Mouse (Mus musculus) heart, embryonic 10.5 days (tissue): ENCODE measurements around the gene Borcs5. TPM values are rescaled to one million over a fixed set of nuclear protein-coding genes. Genes with fewer than 3 reads are reported as not detected.

Source experiments
- DNase-seq: peaks from one replicate; pipeline ENCODE4 v3.0.0-alpha.2; 2017; ENCODE audit warnings: low spot score
- H3K27ac ChIP-seq: fragments of 300-500 bp; sonication (generic); 2 replicates; pipeline ENCODE4 v1.5.1; 2016; ENCODE audit warnings: mild to moderate bottlenecking
- H3K27me3 ChIP-seq: fragments of 300-500 bp; sonication (generic); 2 replicates; pipeline ENCODE4 v1.6.1; 2016; ENCODE audit warnings: mild to moderate bottlenecking; ENCODE audit not compliant: poor library complexity, insufficient read depth, severe bottlenecking
- H3K36me3 ChIP-seq: fragments of 300-500 bp; sonication (generic); 2 replicates; pipeline ENCODE4 v1.6.1; 2016; ENCODE audit warnings: mild to moderate bottlenecking, moderate library complexity
- H3K4me1 ChIP-seq: fragments of 300-500 bp; sonication (generic); 2 replicates; pipeline ENCODE4 v1.6.1; 2016; ENCODE audit warnings: mild to moderate bottlenecking
- H3K4me3 ChIP-seq: fragments of 300-500 bp; sonication (generic); 2 replicates; pipeline ENCODE4 v1.5.1; 2016; ENCODE audit warnings: mild to moderate bottlenecking, moderate library complexity
- H3K9me3 ChIP-seq: fragments of 300-500 bp; sonication (generic); 2 replicates; pipeline ENCODE4 v1.6.1; 2016; ENCODE audit warnings: mild to moderate bottlenecking, moderate library complexity
- WGBS: fragments of 180-500 bp; shearing (Covaris S2); methylation state at CpG from one replicate; pipeline ENCODE4 v1.1.7; 2016; 5-methylcytosine and 5-hydroxymethylcytosine counted together
- polyA plus RNA-seq: library from polyadenylated mRNA; unstranded; fragments of >200 nt; fragmentation: Nextera tagmentation; extraction: Ambion mirVana; gene quantifications from 2 replicates; pipeline ENCODE4 v1.2.1, GENCODE M21; 2016

Gene Borcs5
- 16.2 and 16.7 TPM in 2 replicates for polyA plus RNA-seq

DNA sequence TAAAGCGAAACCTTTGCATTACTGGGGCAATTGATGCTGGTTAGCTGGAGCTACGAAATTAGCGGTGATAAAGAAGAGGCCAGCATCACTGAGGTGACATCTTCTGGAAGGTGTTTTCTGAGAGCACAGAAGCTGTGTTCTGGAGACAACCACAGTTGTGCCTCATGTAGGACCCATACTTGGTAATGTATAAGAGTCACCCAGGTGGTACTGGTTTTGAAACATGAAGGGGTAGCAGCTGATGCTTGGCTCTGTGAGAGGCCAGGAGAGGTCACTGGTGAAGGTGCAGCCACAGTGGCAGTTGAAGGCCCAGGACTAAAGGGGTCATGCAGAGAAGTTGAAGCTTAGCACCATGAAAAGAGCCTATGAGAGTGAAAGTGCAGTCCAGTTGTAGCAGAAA is at the start of gene Borcs5:
Gene Borcs5 (plus strand): TSS at position 301 of the 400 bp plus-strand sequence.
- no peaks in the 10 kb centered on the region for H3K4me1 ChIP-seq
- no peak within 1 kb of the TSS for H3K4me3 ChIP-seq
- no peak for DNase-seq
- WGBS, result 80% methylated on average over 3 of the region's 3 CpGs
- H3K36me3 ChIP-seq, result no peaks in the 10 kb centered on the region
- H3K27ac ChIP-seq, result no peak within 1 kb of the TSS
- H3K9me3 ChIP-seq, result no peaks in the 10 kb centered on the region
- H3K27me3 ChIP-seq, result no peaks in the 10 kb centered on the region

DNA sequence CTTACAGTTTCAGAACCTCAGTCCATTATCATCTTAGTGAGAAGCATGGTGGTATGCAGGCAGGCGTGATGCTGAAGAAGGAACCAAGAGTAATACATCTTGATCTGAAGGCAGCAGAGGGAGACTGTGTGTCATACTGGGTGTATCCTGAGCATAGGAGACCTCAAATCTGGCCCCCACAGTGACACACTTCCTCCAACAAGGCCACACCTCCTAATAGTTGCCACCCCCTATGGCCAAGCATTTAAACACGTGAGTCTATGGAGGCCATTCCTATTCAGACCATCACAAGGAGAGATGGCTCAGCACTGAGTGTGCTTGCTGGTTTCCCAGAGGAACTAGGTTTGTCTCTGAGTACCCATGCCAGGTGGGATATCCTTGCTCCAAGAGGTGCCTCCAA is 47.7 kb upstream of the Borcs5 start:
- no peak overlapping the region for H3K27ac ChIP-seq
- H3K36me3 ChIP-seq, result no peaks in the 10 kb centered on the region
- H3K4me1 ChIP-seq, result no peaks in the 10 kb centered on the region
- DNase-seq, result no peak
- no peaks in the 10 kb centered on the region for H3K27me3 ChIP-seq
- H3K9me3 ChIP-seq, result no peaks in the 10 kb centered on the region
- H3K4me3 ChIP-seq, result no peak overlapping the region
- 82% methylated on average over 2 of the region's 2 CpGs for WGBS

DNA sequence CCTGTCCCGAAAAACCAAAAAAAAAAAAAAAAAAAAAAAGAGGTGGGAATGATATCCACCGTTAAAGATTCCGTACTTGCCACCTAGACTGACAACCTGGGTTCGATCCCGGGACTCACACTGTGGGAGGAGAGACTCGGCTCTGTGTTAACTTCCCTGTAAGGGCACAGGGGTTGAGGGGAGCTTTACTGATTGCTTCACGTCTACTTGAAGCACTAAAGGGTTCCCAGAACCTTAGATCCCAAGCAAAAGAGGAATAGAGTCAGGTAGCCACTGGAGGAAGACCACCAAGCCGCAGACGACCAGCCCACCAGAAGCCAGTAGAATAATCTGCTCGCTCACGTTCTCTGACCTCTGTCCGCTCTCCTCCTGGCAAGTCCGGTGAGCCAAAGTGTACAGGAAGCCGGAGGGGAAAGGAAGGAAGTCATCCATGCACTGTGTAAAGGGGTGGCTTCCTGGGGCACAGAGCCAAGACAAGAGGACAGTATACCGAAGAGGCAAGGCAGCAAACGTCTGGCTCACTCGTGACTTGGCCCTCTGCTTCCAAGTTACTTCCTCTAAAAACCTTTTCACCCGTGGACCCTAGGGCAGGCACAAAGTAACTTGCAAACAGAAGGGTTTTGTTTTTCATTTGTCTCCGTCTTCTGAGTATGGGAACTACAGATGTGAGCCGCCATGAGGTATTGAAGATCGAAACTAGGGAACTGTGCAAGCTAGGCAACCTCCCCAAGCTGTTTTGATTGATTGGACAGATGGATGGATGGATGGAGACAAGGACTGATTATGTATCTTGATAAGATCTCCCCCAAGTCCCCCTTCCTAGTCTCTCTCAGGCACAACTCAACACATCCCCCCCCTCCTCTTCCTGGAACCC is 44.5 kb upstream of the Borcs5 start:
- no peak for DNase-seq
- H3K9me3 ChIP-seq, result no peaks in the 10 kb centered on the region
- H3K36me3 ChIP-seq, result no peaks in the 10 kb centered on the region
- no peaks in the 10 kb centered on the region for H3K4me1 ChIP-seq
- H3K27me3 ChIP-seq, result no peaks in the 10 kb centered on the region
- 72% methylated on average over 21 of the region's 21 CpGs for WGBS
- H3K4me3 ChIP-seq, result no peak overlapping the region
- no peak overlapping the region for H3K27ac ChIP-seq

DNA sequence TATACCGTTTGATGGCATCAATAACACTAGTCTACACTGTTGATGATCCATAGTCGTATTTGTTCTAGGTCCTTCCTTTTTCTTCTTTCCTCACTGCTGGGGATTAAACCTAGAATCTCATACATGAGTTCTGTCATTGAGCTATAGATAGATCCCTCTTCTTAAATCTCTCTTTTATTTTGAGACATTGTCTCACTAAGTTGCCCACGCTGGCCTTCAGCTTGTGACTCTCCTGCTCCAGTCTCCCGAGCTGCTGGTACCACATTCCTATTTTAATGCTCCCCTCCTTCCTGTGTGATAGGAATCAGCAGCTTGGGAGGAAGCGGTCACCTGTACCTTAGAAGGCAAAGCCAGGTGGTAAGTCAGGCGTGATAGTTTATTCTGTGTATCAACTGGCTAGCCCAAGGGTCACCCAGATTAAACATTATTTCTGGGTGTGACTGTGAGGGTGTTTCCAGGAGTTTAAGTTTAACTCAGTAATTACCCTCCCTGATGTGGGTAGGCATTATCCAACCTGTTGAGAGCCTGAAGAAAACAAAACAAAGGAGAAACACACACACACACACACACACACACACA is 41.6 kb upstream of the Borcs5 start:
- Histone ChIP-seq H3K27me3 (no peaks in the 10 kb centered on the region), H3K36me3 (no peaks in the 10 kb centered on the region), H3K9me3 (no peaks in the 10 kb centered on the region), H3K4me3 (no peak overlapping the region), H3K4me1 (peaks cover 4% of the 10 kb centered on the region; the same call in 1 of the 2 replicates), H3K27ac (no peak overlapping the region)
- DNase-seq, result no peak
- WGBS, result 78% methylated on average over 6 of the region's 6 CpGs

DNA sequence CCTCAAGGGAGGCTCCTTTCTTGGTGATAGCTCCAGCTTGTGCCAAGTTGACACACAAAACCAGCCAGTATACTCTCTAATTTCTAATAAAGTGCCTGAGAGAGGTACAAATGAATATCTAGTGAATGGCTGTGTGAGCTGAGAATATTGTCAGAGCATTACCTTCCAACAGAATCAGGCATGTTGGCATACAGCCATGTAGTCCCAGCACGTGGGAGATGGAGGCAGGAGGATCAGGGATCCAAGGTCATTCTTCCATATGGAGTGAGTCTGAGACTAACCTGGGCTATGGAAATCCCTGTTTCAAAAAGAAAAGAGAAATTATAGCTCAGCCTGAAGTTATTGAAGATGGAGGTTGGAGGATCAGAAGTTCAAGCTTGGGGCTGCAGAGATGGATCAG is 40.1 kb upstream of the Borcs5 start:
- 77% methylated on average over 1 of the region's 1 CpGs for WGBS
- H3K36me3 ChIP-seq, result no peaks in the 10 kb centered on the region
- DNase-seq, result no peak

DNA sequence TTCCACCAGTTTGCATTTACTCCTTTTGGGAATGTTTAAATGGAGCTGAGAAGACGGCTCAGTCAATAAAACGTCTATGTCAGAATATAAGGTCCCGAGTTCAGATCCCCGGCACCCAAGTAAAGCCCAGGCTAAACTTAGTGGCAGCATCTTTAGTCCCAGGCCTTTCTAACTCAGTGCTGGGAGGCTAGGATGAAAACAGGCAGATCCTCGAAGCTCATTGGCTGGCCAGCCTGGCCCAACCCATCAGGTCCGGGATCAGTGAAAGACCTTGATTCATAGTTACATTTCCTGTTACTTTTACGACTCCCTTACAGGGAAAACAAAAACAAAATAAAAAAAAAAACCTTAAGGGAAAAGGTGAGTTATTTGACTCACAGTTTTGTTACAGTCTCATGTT is 38.2 kb upstream of the Borcs5 start:
- Histone ChIP-seq H3K36me3 (no peaks in the 10 kb centered on the region), H3K27me3 (0 out of 2 replicates have a peak, but pooled peaks cover 8% of the 10 kb centered on the region), H3K9me3 (no peaks in the 10 kb centered on the region), H3K4me1 (peaks cover 4% of the 10 kb centered on the region; the same call in 1 of the 2 replicates), H3K27ac (no peak overlapping the region), H3K4me3 (no peak overlapping the region)
- WGBS, result 51% methylated on average over 7 of the region's 7 CpGs
- DNase-seq, result no peak

More for the DNA sequence above, 40.1 kb upstream of the Borcs5 start:
- Histone ChIP-seq H3K4me1 (peaks cover 4% of the 10 kb centered on the region; the same call in 1 of the 2 replicates), H3K27ac (no peak overlapping the region), H3K27me3 (no peaks in the 10 kb centered on the region), H3K9me3 (no peaks in the 10 kb centered on the region), H3K4me3 (no peak overlapping the region)

DNA sequence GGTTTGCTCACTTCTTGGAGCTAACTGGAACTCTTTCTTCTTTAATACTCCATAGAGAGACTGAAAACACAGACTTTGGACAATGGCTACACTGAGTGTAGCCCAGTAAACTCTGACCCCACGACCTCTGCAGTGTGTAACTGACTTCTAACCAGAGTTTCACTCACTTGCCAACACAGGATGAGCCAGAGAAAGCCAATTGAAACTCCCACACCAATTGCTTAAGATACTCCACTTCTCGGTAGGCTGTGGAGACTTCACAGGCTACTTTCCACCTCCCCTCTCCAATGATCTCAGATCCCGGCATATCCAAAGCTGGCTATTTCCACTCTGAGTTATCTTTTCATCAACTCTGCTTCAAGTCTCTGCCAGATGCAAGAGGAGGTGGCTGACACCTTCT is 37.5 kb upstream of the Borcs5 start:
- Histone ChIP-seq H3K36me3 (no peaks in the 10 kb centered on the region), H3K4me3 (no peak overlapping the region), H3K9me3 (no peaks in the 10 kb centered on the region), H3K4me1 (peaks cover 10% of the 10 kb centered on the region; the same call in 1 of the 2 replicates), H3K27me3 (0 out of 2 replicates have a peak, but pooled peaks cover 8% of the 10 kb centered on the region), H3K27ac (no peak overlapping the region)
- WGBS, result 34% methylated on average over 3 of the region's 3 CpGs
- DNase-seq, result no peak

DNA sequence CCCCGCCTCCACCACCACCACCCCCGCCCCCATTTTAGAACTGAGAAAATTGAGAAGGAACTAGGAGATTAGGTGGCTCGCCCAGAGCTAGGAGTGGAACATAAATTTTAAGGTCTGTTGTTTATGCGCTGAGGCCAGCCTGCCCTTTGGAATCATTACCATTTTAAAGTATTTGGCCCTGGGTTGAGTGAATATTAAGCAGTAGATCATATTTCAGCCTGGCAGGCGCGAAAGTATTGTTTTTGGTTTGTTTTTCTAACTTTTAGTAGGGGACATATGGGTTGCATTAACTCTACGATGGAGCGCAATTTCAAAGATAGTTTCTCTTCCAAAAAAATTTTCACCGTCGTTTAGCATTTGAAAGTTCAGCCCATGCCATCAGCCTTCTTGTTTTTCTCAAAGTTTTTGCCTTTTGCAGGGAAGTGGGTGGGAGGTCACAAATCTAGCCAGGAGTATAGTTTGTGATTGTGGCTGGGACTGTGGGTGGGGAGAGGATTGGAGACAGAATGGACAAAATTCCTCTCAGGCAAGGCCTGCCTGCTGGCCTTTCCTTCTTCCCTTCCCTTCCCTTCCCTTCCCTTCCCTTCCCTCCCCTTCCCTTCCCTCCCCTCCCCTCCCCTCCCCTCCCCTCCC is 36.8 kb upstream of the Borcs5 start:
- no peak overlapping the region for H3K27ac ChIP-seq
- 0 out of 2 replicates have a peak, but pooled peaks cover 8% of the 10 kb centered on the region for H3K27me3 ChIP-seq
- H3K36me3 ChIP-seq, result no peaks in the 10 kb centered on the region
- no peak overlapping the region for H3K4me3 ChIP-seq
- DNase-seq, result no peak
- peaks cover 11% of the 10 kb centered on the region; the same call in 1 of the 2 replicates for H3K4me1 ChIP-seq
- WGBS, result 56% methylated on average over 10 of the region's 10 CpGs
- H3K9me3 ChIP-seq, result no peaks in the 10 kb centered on the region

DNA sequence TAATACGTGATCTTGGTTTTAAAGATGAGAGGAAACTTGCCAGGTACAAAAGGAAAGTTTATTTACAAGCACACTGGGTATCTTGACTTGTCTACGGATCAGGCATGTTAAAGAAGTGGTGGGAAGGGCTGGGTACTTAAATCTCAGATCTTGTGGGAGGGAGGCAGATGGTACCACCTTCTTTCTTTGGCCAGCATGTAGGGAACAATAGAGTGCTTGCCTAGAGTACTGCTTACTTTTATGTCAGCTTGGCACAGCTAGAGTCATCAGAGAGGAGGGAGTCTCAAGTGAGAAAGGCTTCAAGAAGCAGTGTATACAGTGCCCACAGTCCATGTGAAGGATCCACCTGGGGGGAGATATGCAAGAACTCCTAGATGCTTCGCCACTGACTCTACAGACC is 34.1 kb upstream of the Borcs5 start:
- Histone ChIP-seq H3K27ac (no peak overlapping the region), H3K36me3 (no peaks in the 10 kb centered on the region), H3K9me3 (no peaks in the 10 kb centered on the region), H3K4me1 (peaks cover 11% of the 10 kb centered on the region; the same call in 1 of the 2 replicates), H3K27me3 (0 out of 2 replicates have a peak, but pooled peaks cover 8% of the 10 kb centered on the region), H3K4me3 (no peak overlapping the region)
- no peak for DNase-seq
- 83% methylated on average over 3 of the region's 3 CpGs for WGBS

DNA sequence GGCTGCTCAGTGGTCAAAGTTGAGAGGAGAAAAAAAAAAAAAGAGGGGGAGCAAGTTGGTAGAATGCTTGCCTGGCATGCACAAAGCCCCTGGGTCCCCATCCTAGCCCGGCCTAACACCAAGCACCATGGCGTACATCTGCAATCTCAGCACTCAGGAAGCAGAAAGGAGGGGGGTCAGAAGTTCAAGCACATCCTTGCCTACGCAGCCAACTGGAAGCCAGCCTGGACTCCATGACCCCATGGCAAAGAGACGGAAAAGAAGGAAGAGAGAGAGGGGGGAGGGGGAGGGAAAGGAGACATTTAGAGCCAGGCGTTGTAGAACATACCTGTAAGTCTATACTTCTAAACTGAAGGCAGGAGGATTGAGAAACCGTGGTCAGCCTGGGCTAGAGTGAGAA is 32.8 kb upstream of the Borcs5 start:
- Histone ChIP-seq H3K36me3 (no peaks in the 10 kb centered on the region), H3K27ac (no peak overlapping the region), H3K4me3 (no peak overlapping the region), H3K4me1 (peaks cover 11% of the 10 kb centered on the region; the same call in 1 of the 2 replicates), H3K9me3 (no peaks in the 10 kb centered on the region), H3K27me3 (0 out of 2 replicates have a peak, but pooled peaks cover 8% of the 10 kb centered on the region)
- no peak for DNase-seq
- 62% methylated on average over 6 of the region's 6 CpGs for WGBS

DNA sequence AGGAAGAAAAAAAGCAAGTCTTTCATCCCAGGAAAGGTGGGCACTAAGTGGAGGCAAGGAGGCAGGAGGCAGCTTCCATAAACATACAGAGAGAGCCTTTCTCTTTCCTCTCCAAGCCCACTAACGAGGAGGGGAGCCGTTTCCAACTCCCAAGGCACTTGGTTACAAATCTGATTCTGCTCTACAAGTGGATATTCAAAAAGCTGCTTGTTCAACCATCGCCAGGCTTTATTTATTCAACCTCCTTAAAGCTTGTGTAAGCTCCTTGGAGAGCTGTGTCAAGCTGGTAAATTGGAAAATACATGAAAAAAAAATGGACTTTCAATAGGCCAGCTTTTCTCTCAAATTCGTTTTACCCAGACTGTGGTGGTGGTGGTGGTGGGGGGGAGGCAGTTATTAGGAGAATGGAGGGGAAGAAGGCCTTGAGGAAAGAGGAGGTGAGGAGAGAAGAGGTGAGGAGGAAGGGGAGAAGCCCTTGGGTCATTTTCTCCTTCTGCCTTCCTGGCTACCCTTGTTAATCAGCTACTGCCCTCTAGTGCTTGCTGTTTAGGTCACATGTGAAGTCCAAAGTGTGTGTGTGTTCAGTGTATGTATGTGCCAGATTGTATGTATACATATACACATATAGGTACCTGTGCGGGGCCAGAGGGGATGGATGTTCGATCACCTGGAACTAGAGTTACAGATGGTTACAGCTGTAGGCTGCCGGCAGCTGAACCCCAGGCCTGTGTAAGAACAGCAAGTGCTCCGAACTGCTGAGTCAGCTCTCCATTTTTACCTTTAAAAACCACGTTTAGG is 32.2 kb upstream of the Borcs5 start:
- H3K4me1 ChIP-seq, result peaks cover 10% of the 10 kb centered on the region; the same call in 1 of the 2 replicates
- no peak overlapping the region for H3K27ac ChIP-seq
- H3K27me3 ChIP-seq, result 0 out of 2 replicates have a peak, but pooled peaks cover 8% of the 10 kb centered on the region
- 66% methylated on average over 9 of the region's 9 CpGs for WGBS
- H3K4me3 ChIP-seq, result no peak overlapping the region
- no peaks in the 10 kb centered on the region for H3K9me3 ChIP-seq
- no peak for DNase-seq
- H3K36me3 ChIP-seq, result no peaks in the 10 kb centered on the region

DNA sequence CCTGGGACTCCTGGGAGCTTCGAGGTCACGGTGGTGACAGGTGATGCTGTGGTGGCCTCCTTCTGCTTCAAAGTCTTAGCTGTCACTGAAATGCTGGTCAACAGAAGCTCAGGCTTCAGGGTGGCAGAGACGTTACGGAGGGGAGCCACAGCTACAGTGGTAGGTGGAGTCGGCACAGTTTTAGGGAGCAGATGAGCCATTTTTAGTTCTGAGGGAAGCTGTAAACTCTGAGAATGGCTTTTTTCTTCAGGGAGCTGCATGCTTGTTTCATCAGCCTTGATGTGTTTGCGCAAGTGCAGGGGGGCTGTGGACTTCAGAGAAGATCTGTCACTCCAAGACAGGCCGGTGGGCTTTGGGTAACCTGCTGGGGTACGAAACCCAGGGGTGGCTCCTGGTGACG is 28.9 kb upstream of the Borcs5 start:
- H3K36me3 ChIP-seq, result no peaks in the 10 kb centered on the region
- no peak overlapping the region for H3K27ac ChIP-seq
- 80% methylated on average over 9 of the region's 9 CpGs for WGBS
- no peaks in the 10 kb centered on the region for H3K9me3 ChIP-seq
- no peak overlapping the region for H3K4me3 ChIP-seq
- H3K27me3 ChIP-seq, result 0 out of 2 replicates have a peak, but pooled peaks cover 6% of the 10 kb centered on the region
- DNase-seq, result no peak
- H3K4me1 ChIP-seq, result peaks cover 19% of the 10 kb centered on the region; the same call in 1 of the 2 replicates
